Mouse (Mus musculus): ENCODE measurements around the gene Rps11. TPM values are rescaled to one million over a fixed set of nuclear protein-coding genes. Genes with fewer than 3 reads are reported as not detected.
"Not testable (repeated sequence)": the region's sequence is repeated elsewhere in the genome, so short reads cannot be mapped to it uniquely, and the experiment has no call there.

Gene Rps11
- polyA plus RNA-seq, 1 experiment from 2014 or later: 1,388 TPM

DNA sequence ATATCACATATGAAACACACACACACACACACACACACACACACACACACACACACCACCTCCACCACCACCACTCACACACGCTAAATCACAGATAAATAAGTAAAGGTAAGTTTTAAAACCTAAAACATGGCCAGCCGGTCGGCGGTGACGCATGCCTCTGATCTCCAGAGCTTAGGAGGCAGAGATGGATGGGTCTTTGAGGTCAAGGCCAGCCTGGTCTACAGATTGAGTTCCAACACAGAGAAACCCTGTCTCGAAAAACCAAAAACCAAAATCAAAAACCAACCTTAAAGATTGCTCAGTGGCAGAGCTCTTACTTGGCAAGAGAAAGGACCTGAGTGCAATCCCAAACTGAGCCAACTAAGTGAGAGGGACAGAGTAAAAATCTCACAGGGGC, 24.2 kb downstream of the Rps11 start:
- no peak overlapping the region for H3K4me3 ChIP-seq (ENCODE audit: inconsistent target)
- peaks cover 16% of the 10 kb centered on the region; the same call in 1 of the 2 replicates for H3K79me2 ChIP-seq (ENCODE audit: inconsistent target)
- 90% methylated on average over 6 of the region's 6 CpGs for WGBS (ENCODE audit: missing documents)
- H3K36me3 ChIP-seq (ENCODE audit: inconsistent target): no peaks in the 10 kb centered on the region; the same call in 1 of the 2 replicates
- no peak overlapping the region for H3K27ac ChIP-seq

DNA sequence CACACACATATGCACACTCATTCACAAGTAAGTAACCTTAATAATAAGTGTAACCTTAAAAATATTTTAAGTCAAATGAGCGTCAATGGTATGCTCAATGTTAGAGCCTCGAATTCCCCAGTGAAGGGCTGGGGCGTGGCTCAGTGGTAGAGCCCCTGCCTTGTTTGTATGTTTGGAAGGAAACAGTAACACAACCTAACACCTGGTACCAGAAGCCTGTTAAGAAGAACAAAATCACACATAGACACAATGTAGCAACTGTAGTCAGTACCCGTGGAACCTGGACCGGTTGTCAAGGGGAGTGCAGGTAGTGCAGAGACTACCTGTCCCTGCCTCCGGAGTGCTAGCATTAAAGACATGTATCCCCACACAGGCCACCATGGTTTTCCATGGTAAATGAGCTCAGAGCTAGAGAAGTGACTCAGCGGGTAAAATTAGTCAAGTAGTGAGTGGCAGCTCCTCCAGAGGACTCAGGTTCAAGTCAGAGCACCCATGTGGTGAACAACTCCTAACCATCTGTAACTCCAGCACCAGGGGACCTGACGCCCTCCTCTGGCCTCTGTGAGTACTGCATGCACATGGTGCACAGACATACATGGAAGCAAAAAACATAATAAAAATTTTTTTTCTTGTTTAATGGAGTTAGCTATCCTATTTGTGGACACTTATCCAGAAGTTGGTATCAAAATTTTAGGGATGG, 25.5 kb downstream of the Rps11 start:
- Histone ChIP-seq H3K27ac (no peak overlapping the region), H3K4me3 (ENCODE audit: inconsistent target) (no peak overlapping the region), H3K36me3 (ENCODE audit: inconsistent target) (no peaks in the 10 kb centered on the region; the same call in 1 of the 2 replicates), H3K79me2 (ENCODE audit: inconsistent target) (peaks cover 16% of the 10 kb centered on the region; the same call in 1 of the 2 replicates)
- 95% methylated on average over 8 of the region's 8 CpGs for WGBS (ENCODE audit: missing documents)

DNA sequence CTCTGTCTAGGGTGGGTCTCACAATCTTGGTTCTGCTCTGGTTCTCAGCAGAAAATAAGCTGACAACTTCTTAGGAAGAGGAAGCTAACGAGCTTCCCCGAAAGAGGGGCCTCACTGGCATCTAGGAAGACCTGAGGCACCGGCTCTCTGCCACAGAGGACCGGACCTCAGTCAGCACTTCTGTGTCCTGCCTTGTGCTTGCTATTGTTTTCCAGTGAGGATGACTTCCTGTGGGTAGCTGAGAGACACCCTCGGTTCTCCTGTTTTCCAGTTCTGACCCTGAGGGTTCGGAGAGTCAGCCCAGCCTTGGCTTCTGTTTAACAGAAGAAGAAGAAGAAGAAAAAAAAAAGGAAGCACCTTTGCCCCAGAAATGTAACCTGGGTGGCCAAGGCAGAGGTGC, 26.8 kb downstream of the Rps11 start:
- H3K27ac ChIP-seq: peak overlapping the region; percentile 89
- H3K4me3 ChIP-seq (ENCODE audit: inconsistent target): no peak overlapping the region
- 0% methylated on average over 5 of the region's 6 CpGs for WGBS (ENCODE audit: missing documents)
- H3K36me3 ChIP-seq (ENCODE audit: inconsistent target): no peaks in the 10 kb centered on the region; the same call in 1 of the 2 replicates
- H3K79me2 ChIP-seq (ENCODE audit: inconsistent target): peaks cover 7% of the 10 kb centered on the region; the same call in 1 of the 2 replicates

DNA sequence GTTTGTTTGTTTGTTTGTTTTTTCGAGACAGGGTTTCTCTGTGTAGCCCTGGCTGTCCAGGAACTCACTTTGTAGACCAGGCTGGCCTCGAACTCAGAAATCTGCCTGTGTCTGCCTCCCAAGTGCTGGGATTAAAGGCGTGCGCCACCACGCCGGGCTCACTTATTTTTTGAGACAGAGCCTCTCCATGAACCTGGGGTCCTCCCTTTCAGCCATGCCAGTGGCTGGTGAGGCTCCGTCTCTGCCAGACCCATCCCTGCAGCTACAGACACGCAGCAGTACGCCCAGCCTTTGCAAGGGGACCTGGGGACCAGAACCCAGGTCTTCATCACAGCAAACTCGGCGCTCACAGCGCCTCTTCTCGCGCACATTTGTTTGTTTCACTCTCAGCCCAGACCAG, 28.3 kb downstream of the Rps11 start:
- not testable (repeated sequence) for H3K79me2 ChIP-seq (ENCODE audit: inconsistent target); H3K36me3 ChIP-seq (ENCODE audit: inconsistent target); H3K4me3 ChIP-seq (ENCODE audit: inconsistent target)
- WGBS (ENCODE audit: missing documents): 96% methylated on average over 14 of the region's 14 CpGs
- H3K27ac ChIP-seq: peak overlapping the region; percentile 60

DNA sequence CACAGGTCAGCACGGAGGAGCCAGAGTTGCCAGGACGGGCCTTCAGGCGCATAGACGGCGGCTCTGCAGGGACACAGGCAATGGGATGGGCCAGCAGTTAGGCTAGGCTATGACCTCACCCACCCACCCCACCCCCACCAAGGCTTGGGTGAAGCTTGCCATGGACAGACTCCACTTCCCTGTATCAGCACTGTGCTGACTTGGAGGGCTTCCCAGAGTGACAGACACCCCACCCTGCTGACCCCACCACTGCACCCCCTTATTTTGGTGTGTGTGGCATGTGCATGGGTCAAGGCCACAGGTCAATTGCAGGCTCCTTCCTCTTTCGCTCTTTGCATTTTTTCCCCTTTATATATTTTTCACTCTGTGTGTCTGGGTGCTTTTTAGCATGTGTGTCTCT, 28.9 kb downstream of the Rps11 start:
- 67% methylated on average over 6 of the region's 6 CpGs for WGBS (ENCODE audit: missing documents)
- H3K27ac ChIP-seq: peak overlapping the region; percentile 60

DNA sequence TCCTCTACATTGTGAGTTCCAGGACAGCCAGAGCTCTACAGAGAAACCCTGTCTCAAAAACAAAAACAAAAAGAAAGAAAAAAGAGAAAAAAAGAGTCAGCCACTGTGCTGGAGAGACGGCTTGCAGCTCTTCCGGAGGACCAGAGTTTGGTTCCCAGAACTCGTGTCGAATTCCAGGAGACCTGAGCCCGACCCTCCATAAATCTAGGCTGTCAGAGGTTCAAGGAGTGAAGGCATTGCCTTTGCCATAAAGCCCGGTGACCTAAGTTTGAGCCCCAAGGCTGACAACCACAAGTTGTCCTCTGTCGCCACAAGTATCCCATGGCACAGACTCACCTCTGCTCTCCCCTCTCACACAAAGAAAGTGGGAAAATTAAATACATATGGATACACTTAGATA, 30.1 kb downstream of the Rps11 start:
- no peak overlapping the region for H3K27ac ChIP-seq
- no peak overlapping the region for H3K4me3 ChIP-seq (ENCODE audit: inconsistent target)
- H3K79me2 ChIP-seq (ENCODE audit: inconsistent target): no peaks in the 10 kb centered on the region
- H3K36me3 ChIP-seq (ENCODE audit: inconsistent target): no peaks in the 10 kb centered on the region
- WGBS (ENCODE audit: missing documents): 89% methylated on average over 7 of the region's 7 CpGs

More for the DNA sequence above, 28.9 kb downstream of the Rps11 start:
- Histone ChIP-seq H3K79me2 (ENCODE audit: inconsistent target) (no peaks in the 10 kb centered on the region; the same call in 1 of the 2 replicates), H3K36me3 (ENCODE audit: inconsistent target) (no peaks in the 10 kb centered on the region), H3K4me3 (ENCODE audit: inconsistent target) (no peak overlapping the region)

DNA sequence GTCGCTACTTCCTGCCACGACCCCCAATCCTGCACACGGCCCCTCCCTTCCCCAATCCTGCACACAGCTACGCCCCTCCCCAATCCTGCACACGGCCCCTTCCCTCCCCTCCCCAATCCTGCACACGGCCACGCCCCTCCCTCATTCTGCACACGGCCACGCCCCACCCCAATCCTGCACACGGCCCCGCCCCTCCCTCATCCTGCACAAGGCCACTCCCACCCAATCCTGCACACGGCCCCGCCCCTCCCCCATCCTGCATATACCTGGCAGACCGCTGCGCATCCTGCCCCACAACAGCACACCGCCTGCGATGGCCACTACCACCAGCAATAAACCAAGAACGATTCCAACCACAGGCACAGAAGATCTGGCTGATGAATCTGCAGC, 30.7 kb downstream of the Rps11 start:
- no peaks in the 10 kb centered on the region for H3K79me2 ChIP-seq (ENCODE audit: inconsistent target)
- WGBS (ENCODE audit: missing documents): 69% methylated on average over 17 of the region's 18 CpGs
- H3K4me3 ChIP-seq (ENCODE audit: inconsistent target): no peak overlapping the region
- H3K36me3 ChIP-seq (ENCODE audit: inconsistent target): no peaks in the 10 kb centered on the region
- no peak overlapping the region for H3K27ac ChIP-seq

DNA sequence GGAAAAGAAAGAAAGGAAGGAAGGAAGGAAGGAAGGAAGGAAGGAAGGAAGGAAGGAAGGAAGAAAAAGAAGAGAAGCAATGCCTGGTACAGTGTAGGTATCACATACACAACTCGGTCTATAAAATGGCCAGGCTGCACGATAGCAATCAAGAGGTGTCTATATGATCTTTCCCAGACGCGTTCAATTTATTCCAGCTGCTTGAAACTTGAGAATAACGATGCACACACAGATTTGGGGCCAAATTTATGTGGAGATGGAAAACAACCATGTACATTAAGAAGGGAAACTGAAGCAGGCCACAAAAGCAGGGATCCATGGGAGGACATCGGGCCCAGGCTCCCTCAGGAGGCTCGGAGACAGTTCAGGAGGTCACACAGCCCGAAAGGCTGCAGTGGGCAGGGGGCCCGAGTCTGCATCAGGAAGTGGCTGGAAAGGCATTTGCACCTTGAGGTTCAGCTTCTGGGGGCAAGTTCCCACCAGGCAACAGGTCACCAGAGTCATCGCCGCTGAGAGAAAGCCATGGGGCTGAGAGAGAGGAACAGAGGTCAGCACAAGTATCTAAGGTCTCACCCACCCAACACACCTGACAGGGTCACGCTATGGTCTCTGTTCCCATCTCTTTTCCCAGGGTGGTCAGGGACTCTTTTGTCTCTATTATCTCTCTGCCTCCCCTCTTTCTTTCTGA, 31.3 kb downstream of the Rps11 start:
- H3K27ac ChIP-seq: no peak overlapping the region
- WGBS (ENCODE audit: missing documents): 86% methylated on average over 12 of the region's 12 CpGs

DNA sequence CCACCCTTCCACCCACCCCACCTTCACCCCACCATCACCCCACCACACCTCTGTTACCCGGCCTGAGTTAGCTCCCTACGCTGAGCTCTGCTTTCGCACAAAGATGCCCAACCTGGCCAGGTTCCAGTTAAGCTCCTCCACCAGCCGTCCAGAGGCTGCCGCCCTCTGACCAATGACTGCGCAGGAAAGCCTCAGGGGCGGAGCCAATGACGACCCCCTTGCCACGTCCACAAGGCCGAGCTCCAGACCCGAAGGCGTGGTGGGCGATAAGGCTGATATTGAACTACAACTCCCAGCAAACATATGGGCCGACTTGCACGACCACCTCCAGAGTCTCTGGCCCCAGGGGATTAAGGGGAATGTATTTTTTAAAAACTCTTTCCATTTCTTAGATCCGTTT, 32.2 kb downstream of the Rps11 start, which contains the start of gene Rcn3:
TSS of gene Rcn3 (minus strand) at position 174 of the 400 bp plus-strand sequence.
- H3K4me3 ChIP-seq (ENCODE audit: inconsistent target): no peak within 1 kb of the TSS
- H3K27ac ChIP-seq: no peak within 1 kb of the TSS
- no peaks in the 10 kb centered on the region for H3K36me3 ChIP-seq (ENCODE audit: inconsistent target)
- WGBS (ENCODE audit: missing documents): 21% methylated on average over 16 of the region's 16 CpGs
- H3K79me2 ChIP-seq (ENCODE audit: inconsistent target): no peaks in the 10 kb centered on the region

More for the DNA sequence above, 31.3 kb downstream of the Rps11 start:
- Histone ChIP-seq H3K79me2 (ENCODE audit: inconsistent target) (no peaks in the 10 kb centered on the region), H3K36me3 (ENCODE audit: inconsistent target) (no peaks in the 10 kb centered on the region), H3K4me3 (ENCODE audit: inconsistent target) (no peak overlapping the region)

DNA sequence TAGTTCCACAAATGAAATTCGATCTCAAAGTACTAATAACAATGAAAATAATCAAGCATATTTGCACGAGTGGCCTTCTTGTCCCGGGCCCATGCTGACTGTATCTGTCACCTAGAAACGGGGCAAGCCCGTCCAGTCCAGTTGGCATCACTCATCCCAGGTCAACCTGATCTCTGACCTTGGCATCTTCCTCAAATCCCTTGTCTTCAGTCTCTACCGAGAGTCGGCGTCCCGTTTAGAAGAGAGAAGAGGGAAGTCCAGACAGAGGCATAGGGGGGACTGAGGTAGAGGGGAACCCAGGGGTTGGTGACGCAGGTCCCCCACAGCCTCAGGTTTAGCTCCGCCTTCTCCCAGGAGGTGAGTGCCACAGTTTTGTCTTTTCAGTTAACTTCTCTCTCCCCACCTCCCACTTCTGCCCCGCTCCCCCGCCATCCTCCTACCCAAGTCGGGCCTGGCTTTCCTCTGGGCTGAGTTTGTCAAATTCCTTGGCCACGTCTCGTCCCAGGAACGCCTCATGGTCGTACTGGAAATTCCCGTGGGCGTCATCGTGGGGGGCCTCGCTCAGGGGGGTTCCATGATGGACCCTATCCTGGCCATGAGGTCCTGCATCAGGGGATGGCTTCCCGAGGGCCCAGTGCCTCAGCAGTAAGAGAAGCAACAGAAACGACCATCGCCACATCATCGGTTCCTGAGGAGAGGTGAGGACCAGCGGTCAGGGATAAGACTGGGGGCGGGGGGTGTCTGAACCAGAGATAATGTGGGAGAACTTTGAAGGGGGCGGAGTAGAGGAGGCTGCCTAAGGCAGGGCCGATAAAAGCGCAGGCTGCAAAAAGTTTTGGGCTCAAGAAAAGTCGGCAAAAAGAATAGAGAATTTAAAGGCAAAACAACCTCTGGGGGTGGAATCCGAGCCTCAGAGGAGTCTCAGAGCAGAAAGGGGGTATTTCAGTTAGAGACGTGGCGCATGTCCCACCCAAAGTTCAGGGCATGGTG, 32.9 kb downstream of the Rps11 start:
- Histone ChIP-seq H3K4me3 (ENCODE audit: inconsistent target) (no peak overlapping the region), H3K36me3 (ENCODE audit: inconsistent target) (no peaks in the 10 kb centered on the region), H3K27ac (no peak overlapping the region), H3K79me2 (ENCODE audit: inconsistent target) (no peaks in the 10 kb centered on the region)
- WGBS (ENCODE audit: missing documents): 28% methylated on average over 35 of the region's 35 CpGs

DNA sequence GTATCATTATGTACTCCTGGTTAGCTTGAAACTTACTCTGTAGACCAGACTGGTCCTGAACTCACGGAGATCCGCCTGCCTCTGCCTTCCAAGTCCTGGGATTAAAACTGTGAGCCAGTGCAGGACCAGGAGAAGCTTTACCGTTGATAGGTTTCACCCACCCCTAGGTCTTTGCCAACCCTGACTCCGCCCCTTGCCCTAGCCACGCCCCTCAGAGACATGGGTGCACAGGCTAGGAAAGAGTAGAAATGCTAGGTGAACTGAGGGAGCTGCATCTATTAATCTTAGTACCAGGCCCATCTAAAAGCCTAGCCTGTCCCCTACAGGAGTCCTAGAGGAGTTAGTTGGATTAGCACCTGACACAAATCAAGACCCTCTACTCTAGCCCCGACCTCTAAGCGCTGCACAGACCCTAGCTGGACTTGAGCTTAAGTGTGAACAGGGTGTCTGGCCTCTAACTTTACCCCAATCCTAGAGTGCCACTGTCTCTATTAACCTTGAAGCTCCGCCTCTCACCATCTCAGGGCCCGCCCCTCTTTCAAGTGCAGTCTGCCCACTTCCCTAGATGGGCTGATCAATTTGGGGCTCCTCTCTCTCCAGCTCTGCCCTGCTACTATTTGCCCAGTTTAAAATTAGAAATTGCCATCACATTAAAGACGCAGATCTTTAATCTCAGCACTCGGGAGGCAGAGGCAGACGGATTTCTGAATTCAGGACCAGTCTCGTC, 33.8 kb downstream of the Rps11 start:
- no peak overlapping the region for H3K4me3 ChIP-seq (ENCODE audit: inconsistent target)
- H3K79me2 ChIP-seq (ENCODE audit: inconsistent target): no peaks in the 10 kb centered on the region
- H3K36me3 ChIP-seq (ENCODE audit: inconsistent target): no peaks in the 10 kb centered on the region
- WGBS (ENCODE audit: missing documents): 72% methylated on average over 12 of the region's 13 CpGs
- no peak overlapping the region for H3K27ac ChIP-seq

DNA sequence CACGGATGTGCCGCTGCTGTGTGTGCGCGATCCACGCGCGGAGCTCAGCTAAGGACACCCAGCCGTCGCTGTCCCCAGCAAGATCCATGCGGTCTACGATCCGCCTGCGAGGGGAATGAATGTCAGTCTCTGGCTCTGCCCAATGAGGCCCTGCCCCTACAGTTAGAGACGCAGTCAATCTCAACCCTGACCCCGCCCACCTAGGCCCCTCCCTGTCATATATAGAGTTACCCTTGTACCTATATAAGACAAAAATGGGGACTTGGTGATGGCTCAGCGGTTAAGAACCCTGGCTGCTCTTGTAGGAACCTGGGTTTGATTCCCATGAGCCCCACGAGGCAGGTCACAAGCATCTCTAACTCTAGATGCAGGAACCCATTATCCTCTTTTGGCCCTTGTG, 35.6 kb downstream of the Rps11 start:
- 93% methylated on average over 10 of the region's 17 CpGs for WGBS (ENCODE audit: missing documents)
- no peaks in the 10 kb centered on the region for H3K79me2 ChIP-seq (ENCODE audit: inconsistent target)
- H3K27ac ChIP-seq: no peak overlapping the region
- H3K4me3 ChIP-seq (ENCODE audit: inconsistent target): no peak overlapping the region
- no peaks in the 10 kb centered on the region for H3K36me3 ChIP-seq (ENCODE audit: inconsistent target)

DNA sequence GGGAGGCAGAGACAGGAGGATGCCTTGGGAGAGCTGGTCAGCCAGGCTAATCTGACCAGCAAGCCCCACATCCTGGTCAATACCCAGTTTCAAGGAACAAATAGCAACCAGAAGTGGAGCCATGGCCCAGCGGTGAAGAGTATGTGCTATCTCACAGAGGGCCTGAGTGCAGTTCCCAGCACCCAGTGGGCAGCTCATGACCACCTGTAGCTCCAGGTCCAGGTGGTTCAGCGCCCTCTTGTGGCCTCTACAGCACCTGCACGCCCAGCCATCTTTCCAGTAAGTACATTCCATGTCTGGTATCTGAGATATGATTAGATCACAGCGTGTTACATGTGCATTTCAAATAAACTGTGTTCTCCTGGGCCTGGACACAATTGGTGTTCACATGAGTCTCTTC, 38.2 kb downstream of the Rps11 start:
- WGBS (ENCODE audit: missing documents): 89% methylated on average over 4 of the region's 4 CpGs
- H3K4me3 ChIP-seq (ENCODE audit: inconsistent target): no peak overlapping the region

More for the DNA sequence above, 38.2 kb downstream of the Rps11 start:
- H3K27ac ChIP-seq: no peak overlapping the region
- H3K36me3 ChIP-seq (ENCODE audit: inconsistent target): no peaks in the 10 kb centered on the region
- no peaks in the 10 kb centered on the region for H3K79me2 ChIP-seq (ENCODE audit: inconsistent target)
